Mouse (Mus musculus) heart, postnatal 4 days (tissue): ENCODE data around the gene Arhgap8. TPM values are rescaled to one million over a fixed set of nuclear protein-coding genes. Genes with fewer than 3 reads are reported as not detected.
A peak's percentile ranks its signal among the peaks of the same experiment; 100 is the strongest.
"Not testable (repeated sequence)": the region's sequence is repeated elsewhere in the genome, so short reads cannot be mapped to it uniquely, and the experiment has no call there.

Experiments used
- DNase-seq: peaks from one replicate; pipeline ENCODE4 v3.0.0; 2021
- total RNA-seq, 2 experiments: library from RNA; stranded (reverse); gene quantifications; 2 replicates each; pipeline ENCODE4 v1.2.3; 2021

The Arhgap8 gene
- total RNA-seq, 2 experiments from 2014 or later: 3.8 to 4.0 TPM

DNA sequence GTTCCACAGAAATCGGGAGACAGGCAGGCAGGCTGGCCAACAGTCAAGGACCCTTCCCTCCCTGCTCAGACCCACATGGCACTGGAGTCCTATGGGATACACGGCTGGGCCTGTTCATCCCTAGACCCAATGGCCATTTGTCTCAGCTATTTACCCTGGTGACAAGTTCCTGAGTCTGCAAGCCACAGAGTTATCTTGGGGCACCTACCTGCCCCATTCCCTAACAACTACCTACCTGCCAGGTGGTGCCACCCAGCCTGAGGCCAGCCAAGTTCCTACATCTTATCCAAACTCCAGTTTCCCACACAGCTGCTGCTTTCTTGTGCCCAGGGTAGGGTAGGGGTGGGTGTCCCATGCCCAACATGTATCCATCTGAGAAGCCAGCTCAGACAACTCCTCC, 21.7 kb upstream of the Arhgap8 start:
- no peak for DNase-seq

DNA sequence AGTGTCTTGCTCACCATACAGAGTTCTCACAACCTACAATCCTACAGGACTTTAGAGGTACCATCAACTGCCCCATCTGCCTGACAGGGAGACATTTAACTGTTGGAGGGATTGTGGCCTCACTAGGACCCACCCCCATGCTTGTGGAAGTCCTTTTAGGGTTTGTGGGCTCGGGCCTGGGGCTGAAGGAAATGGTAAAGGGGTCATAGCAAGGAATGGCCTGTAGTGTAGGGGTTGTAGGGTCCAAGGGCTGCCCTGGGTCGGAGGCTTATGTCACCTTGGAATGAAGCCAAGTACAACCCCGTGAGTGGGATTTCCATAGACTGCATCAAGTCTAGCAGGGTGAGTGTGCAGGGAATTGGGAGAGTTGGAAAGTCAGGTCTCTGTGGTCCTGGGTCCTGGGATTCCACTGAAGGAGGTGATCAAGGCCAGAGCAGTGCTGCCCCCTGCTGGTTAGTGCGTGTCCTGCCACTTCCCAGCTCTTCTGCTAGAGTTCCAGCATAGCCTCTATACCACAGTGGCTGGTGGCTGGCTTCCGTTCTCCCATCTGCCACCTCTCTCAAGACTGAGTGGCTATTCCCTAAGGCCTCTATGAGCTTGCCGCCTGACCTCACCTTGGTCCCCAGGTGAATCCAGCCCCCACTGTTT, 19.6 kb upstream of the Arhgap8 start:
- DNase-seq: peak; percentile 80

DNA sequence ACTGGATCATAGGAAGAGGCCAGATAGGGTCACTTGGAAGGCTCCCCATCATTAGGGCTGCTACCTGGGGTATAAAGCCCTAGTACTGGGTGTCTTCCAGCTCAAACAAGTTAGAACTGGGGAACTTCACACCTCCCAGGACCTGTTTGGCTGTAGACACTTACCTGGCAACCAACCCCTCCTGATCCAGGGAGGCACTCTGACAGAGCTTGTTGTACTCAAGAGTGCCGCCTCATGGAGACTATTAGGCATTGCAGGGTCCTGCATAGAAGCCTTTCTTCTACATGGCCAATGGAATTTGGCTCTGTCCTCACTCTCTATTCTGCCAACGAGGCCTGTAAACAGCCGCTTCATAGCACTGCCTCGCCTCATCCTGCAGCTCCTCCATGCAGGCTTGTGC, 17.9 kb upstream of the Arhgap8 start:
- DNase-seq: peak; percentile 69

DNA sequence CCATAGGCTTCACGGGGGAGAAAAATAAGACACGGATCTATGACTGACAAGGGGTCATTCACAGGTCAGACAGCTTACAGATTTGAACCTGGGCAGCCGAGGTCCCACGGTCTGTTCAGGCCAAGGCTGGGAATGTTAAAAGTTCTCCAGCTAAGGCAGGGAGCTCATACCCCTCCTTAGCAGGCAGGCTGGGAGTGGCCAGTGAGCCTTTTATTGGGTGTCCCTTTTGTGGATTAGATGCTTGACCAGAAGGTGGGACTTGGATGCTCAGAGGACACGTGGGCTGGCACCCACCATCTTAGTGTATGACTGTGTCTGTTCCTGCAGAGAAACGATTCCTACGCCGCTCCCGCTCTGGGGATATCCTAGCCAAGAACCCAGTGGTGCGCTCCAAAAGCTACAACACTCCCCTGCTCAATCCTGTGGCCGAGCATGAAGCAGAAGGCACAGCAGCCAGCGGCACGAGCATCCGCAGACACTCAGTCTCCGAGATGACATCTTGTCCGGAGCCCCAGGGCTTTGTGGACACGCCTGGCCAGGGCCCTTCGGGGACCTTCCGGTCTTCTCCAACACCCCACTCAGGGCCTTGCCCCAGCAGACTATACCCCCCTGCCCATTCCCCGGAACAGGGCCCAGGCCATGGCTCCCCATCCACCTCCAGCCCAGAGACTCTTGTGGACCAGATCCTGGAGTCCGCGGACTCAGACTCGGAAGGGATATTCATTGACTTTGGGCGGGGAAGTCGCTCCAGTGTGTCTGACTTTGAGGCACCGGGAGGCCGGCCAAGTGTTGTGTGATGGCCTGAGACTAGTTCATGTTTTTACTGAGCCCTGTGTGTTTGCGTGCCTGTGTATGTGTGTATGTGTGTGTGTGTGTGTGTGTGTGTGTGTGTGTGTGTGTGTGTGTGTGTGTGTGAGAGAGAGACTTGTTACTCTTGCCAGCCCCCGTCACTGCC, 17.2 kb upstream of the Arhgap8 start:
- DNase-seq: no peak

DNA sequence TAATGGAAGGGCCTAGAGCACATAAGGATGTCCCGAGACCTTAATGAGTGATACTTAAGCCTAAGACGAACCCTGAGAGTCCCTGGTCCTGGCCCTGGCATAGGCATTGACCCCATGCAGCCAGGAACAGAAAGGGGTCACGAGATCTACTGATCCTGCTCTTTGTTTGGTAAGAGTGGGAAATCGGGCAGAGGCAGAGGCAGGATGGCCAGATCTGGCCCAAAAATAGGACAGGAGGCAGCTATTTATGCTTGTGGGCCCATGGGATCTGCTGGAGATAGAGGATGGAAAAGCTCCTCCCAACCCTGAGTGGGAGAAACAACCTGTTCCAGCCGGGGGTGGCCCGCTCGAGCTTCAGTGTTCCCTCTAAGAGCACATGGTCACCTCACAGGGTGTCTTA, 15.9 kb upstream of the Arhgap8 start:
- no peak for DNase-seq

DNA sequence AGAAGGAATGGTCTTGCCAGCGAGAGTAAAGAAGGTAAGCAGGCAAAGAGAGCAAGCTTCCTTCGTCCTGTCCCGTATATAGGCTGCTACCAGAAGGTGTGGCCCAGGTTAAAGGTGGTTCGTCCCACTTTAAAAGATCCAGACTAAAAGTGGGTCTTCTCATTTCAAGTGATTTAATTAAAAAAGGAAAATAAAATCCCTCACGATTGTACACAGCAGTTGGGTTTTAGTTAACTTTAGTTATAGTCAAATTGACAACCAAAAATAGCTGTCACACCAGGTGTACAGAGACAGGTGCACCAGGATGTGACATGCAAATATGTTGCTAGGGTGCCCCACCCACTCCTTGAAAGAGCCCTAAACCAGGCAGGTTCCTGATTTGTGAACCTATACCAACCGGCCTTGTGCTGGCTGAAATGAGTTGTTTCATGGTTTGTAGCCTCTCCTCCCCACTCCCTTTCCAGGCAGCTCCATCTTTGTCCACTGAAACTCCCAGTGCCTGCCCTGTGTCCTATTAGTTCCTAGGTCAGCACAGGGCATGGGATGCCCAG, 14.4 kb upstream of the Arhgap8 start:
- DNase-seq: no peak

DNA sequence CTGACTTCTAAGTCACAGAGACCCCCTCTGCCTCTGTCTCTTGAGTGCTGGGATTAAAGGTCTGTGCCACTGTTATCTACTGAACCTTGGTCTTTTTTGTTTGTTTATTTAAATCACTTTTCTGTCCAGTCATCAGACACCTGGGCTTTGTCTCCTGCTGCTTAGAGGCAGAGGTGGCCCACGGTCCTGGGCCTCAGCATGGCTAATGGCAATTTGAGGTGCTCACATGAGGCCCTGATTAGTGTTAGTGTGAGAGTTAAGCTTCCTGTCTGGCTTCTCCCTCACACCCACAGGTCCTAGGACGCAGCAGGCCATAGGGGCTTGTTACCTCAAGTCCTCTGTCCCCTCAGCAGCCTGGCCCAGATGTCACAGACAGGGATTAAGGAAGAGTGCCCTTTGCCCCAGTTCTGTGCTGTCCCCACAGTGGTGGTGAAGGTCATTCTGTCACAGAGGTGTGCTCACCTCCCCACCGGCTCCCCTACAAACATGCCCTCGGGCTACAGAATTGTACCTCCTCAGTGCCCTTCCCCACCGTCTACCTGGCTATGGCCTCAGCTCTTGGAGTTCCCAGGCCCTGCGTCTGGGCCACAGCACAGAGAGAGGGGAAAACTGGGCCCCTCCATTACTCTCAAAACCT, 12.8 kb upstream of the Arhgap8 start:
- no peak for DNase-seq

DNA sequence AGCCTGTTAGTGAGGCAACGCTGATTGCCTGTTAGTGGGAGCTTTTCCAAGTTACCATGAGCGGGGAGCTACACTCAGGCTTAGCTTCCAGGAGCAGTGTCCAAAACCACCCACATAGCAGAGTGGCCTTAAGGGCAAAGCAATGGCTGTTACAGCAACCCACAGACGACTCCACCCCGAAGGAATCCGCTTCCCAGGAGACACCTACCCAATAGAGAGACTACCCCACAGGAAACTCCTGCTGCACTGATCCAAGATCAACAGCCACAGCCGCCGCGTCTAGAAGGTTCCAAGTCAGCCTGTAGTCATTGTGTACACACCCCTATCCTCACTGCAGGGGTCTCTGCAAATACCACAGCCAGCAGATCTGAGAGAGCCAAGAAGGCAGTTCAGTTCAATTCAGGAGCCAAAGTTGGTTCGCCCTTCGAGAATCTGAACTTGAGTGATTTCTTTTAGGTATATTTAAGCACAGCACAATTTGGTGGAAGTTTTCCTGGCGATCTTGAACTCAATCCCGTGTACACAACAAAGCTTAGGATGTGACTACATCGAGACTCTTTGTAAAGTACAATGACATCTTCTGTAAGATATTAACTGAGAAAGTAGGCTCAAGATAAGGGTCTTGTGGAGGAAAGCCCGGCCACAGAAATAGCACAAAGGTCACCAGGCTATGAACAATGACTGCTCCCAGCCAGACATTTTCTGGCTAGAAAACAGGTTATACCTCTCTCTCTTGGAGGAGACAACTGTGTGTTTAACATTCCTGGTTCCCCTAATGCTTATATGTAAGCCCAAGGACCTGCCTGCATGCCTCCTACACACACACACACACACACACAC, 7.1 kb upstream of the Arhgap8 start:
- DNase-seq: peak; percentile 46

DNA sequence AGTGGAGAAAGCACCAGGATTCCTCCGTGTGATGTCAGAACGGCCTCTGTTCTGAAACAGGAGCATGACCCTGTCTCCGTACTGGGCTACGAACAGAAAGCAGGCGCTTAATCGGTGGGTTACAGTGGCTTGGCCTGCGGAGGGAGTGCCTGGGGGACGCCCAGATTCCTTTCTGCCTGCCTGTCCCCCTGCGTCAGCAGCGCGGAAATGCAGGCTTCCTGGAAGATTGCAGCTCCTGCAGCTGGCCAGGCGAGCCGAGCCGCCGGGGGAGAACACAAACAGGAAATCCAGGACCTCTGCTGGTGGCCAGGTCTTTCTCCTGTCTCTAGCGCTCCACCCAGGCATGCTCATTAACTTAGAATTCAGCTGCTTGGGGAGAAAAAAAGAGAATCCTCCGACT, 5.1 kb upstream of the Arhgap8 start:
- peak; percentile 93 for DNase-seq

DNA sequence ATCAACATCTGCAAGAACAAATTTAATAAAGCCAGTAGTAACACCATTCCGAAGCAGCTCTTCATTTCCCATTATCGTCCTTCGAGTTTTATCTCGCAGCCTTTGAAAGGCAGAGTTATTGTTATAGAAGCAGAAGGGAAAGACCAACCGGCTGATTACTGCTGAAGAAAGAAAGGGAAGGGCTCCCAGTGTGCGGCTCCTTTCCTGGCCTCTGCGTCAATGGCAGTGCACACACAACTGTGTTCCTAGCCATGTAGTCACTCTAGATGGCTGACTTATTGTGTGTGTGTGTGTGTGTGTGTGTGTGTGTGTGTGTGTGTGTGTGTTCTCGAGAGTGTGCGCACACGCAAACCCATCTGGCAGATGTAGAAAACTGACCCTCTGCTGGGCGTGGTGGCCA, 4.7 kb upstream of the Arhgap8 start:
- DNase-seq: no peak

DNA sequence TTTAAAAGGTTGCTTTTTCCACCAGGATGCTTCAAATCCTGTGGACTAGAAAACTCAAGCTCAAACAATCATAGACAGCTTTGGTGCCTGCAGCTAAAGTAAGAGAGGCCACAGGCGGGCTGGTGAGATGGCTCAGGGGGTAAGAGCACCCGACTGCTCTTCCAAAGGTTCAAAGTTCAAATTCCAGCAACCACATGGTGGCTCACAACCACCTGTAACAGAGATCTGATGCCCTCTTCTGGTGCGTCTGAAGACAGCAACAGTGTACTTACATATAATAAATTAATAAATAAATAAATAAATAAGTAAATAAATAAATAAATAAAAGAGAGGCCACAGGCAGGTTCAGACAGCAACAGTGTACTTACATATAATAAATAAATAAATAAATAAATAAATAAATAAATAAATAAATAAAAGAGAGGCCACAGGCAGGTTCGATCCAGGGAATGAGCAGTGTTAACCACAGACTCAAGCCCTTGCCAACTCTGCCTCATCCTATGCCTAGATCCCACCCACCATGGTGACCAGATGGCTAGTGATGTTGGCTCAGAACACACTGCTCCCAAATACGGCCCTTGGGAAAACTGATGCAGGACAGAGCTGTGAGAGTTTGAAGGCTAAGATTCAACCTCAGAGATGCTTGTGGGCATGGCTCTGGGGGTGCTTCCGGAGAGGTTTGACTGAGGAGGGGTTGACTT, 2.1 kb upstream of the Arhgap8 start:
- DNase-seq: not testable (repeated sequence)

DNA sequence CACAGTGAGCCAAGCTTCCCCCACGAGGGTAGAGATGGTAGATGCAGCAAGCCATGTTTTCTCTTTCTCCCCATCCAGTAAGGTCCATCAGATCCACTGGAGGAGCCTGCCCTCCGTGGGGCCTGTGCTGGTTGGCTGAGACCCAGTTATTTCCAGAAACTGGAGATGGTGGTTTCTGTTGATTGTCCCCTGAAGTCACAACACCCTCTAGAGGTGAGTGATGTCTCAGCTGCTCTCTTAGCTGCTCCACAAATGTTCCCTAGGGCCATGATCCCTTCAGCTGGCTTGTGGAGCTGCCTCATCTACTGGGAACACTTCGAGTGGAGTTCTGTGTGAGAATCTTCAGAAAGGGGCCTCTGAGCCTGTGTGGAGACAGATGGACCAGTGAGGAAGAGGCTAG, 1.1 kb upstream of the Arhgap8 start:
- no peak for DNase-seq

DNA sequence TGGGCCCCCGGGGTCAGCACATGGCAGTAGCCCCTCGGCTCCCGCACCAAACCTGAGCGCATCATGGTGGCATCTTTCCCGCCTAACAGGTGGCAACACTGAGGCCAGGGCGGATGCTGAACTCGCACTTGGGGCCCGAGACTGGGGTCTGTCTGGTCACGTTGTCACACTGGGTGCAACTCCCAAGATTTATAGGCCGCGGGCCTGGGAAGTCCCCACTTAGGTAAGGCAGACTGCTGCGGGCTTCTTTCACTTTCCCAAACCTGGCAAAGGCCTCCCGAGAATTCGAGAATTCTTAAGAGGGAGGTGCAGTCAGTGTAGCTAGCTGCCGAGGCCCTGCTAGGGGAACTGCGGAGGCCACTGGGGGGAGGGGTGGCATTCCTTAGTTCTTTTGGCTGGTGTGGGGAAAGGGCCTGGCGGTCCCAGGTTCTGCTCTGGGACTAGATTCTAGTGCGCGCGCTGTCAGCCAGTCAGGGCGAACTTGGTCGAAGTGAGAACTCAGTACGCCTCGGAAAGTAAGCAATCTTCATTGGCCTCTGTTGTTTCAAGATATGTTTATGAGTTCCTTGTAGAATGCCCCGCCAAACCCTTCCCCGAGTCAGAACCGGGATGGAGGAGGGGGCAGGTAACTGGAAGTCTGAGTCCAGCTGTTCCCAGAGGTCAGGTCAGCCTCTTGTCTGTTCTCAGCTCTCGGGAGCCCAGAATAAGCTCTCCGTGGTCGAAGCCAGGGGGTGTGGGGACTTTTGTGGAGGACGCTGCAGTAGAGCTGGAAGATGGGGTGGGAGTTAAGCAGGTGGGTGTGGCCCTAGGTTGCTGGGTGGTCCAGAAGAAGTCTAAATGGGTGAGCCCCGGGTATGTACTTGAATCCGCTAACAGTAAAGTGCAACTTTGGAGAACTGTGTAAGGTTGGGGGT, 696 bp downstream of the Arhgap8 start:
- peak; percentile 59 for DNase-seq

DNA sequence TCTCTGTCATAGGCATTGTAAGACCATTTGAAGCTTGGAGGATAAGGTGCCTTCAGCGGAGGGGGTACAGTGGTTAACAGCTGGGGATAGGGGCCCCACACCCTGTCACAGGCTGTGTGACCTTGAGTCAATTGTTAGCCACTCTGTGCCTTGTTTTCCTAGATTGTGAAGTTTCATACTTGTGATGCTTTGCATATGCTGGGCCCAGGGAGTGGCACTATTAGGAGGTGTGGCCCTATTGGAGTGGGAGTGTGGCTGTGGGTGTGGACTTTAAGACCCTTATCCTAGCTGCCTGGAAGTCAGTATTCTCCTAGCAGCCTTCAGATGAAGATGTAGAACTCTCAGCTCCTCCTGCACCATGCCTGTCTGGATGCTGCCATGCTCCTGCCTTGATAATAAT, 3.8 kb downstream of the Arhgap8 start:
- DNase-seq: not testable (repeated sequence)

DNA sequence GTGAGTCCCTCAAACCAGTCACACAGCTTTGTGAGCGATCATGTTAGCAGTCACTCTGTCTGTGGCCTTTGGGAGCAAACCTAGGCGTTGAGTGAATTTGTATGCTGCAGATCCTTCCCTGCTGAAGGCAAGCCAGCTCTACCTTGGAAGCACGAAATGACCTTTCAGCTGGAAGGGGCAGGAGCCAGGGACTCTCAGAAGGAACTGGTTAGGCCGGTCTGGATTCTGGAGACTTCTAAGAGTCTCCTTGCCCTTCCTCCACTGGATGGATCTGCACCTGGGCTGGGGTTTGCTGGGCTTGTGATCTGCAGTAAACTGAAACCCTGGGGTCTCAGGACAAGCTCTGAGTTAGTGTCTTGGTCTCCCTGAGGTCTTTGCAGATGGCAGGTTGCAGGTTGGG, 4.3 kb downstream of the Arhgap8 start:
- no peak for DNase-seq

DNA sequence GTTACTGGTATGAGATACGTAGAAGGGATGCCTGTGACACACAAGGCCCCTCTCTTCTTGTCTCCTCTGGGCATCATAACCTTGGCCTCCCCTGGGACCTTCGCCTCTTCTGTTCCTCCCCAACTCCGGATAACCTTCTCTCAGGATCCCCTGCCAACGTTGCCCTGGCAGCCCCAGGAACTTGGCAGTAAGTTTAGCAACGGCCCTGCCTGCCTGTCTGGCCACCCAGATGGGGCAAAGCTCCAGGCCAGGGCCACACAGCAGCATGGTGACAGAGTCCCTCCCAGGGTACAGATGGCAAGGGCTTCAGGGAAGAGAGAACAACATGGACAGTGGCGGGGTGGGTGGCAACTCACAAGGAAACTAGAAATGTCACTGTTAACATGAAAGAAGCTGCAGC, 9.8 kb downstream of the Arhgap8 start:
- DNase-seq: peak; percentile 31

DNA sequence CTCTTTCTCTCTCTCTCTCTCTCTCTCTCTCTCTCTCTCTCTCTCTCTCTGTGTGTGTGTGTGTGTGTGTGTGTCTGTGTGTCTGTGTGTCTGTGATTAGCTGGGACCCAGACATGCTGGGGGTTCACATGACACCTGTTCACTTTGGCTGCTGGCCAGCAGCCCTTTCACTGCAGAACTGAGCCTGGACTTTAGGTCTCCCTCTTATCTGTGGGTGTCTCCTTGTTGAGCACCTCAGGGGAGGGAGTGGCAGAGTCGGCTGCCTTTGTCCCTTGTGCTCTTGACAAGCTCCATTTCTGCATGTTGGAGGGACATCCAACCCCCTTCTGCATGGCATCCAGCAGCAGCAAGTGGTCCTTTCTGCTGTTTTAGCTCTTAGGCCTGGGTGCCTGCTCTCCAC, 11.0 kb downstream of the Arhgap8 start:
- no peak for DNase-seq

DNA sequence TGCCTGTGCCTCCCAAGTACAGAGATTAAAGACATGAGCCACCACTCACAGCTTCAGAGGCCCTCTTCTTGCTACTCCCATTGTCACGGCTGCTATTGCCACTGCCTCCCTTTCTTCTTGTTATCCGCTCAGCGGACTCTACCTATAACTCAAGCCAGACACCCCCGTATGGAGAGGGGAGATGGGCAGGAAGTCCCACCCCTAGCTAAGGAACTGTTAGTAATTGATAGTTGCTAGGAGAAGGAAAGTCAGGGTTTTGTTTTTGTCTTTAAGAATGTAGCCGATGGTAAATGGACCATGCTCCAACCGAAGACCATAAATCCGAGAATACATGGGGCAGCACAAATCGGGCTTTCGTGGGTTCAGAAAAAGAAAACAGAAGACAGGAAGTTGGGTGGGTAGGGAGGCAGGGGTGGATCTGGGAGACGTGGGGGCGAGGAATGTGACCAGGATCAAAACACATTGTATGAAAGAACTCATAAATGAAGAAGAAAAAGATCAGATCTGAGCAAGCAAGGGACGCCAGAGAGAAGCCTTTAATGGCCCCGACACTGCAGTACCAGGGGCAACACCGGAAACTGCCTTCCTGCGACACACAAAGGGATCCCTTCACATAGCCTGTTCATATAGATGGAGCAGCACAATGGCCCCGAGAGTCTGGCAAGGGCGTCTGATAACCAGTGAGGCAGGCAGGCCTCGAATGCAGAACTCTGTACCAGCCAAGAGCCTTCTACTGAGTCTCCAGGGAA, 12.0 kb downstream of the Arhgap8 start:
- DNase-seq: no peak

DNA sequence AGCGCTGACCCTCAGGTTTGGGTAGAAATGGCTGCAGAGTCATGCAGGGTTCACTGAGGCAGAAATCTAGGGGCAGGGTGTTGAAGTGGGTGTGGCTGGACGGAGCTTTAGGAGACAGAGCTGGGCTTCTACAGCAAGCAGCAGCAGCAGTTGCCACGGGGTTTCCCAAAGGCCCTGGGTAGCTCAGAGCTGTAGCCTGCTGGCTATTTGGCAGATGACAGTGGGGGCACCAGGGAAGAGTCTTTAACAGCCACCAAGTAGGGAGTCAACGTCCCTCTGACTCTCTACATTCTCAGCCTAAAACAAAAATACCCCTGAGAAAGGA, 12.5 kb downstream of the Arhgap8 start:
- no peak for DNase-seq
